Mouse (Mus musculus): ENCODE results near the gene Med15. TPM values are rescaled to one million over a fixed set of nuclear protein-coding genes. Genes with fewer than 3 reads are reported as not detected.

Med15 gene
- polyA plus RNA-seq, 1 experiment from 2014 or later, result 47.1 TPM

DNA sequence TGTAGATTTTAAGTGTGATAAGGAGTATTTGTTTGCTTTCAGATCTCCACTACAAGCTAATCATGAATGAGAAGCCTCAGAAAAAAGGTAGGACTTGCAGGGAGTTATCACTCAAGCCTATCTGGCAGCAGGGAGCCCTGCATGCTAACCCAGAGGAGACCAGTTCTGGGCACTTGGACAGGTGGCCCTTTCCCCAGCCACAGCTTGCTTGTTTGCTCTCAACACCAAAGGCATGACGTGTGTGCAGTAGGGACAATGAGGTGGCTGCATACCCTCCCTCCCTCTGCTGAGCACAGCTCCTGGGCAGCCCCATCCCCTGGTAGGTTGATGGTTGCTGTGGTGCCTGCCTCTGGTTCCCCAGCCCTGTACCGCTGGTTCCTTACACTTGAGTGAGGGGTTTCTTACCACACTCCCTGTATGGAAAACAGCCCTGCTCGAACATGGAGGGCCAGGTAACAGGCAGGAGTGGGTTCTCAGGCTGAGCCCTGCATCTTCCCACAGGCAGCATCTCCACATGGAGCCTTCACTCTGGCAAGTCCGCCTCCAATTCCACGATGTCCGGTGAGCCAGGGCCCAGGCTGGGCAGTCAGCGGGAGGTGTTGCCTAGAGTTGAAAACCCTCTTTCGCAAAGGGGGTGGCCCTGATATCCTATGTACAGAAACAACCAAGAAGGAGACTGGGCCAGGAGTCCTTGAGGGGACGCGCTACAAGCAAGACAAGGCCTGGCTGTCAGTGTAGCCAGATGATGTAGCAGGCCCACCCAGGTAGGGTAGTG is 84.9 kb downstream of the Med15 start:
- H3K4me3 ChIP-seq (ENCODE audit: low read length), result no peak overlapping the region
- no peaks in the 10 kb centered on the region for H3K27me3 ChIP-seq (ENCODE audit: control insufficient read depth, insufficient read depth, low read depth, low read length)
- no peak overlapping the region for H3K9ac ChIP-seq (ENCODE audit: low read length)
- H3K4me2 ChIP-seq (ENCODE audit: low read depth, low read length), result no peak overlapping the region
- peaks cover 9% of the 10 kb centered on the region for H3K4me1 ChIP-seq (replicated peaks; ENCODE audit: control insufficient read depth, insufficient read depth, low read length)
- H3K9me3 ChIP-seq (ENCODE audit: control insufficient read depth, low read length), result no peaks in the 10 kb centered on the region
- no peak for ATAC-seq (ENCODE audit: low read depth)
- peaks cover 16% of the 10 kb centered on the region for H3K36me3 ChIP-seq (ENCODE audit: control insufficient read depth, insufficient read depth, low read length)
- WGBS, result 71% methylated on average over 10 of the region's 10 CpGs
- no peak overlapping the region for H3K27ac ChIP-seq (ENCODE audit: low read length)

DNA sequence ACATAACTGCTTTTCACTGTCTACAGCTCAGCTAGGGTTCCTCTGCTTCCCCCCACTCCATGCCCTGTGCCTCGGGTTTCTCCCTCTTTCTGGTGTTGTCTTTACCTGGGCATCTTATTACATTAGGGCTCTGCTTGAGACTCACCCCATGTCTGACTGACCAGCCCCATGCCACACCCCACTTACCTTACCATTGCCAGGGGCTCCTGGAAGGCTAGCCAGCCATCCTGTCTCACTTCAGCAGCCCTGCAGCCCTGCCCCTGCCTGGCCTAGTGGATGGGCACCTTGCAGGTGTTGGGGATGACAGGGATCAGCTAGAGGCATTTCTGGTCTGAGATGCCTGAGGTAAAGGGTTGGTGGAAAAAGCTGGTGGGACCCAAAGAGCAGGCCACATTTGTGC is 85.5 kb downstream of the Med15 start:
- H3K36me3 ChIP-seq (ENCODE audit: control insufficient read depth, insufficient read depth, low read length), result peaks cover 19% of the 10 kb centered on the region
- 21% methylated on average over 1 of the region's 1 CpGs for WGBS
- H3K4me2 ChIP-seq (ENCODE audit: low read depth, low read length), result peak overlapping the region; percentile 94
- no peaks in the 10 kb centered on the region for H3K27me3 ChIP-seq (ENCODE audit: control insufficient read depth, insufficient read depth, low read depth, low read length)
- ATAC-seq (ENCODE audit: low read depth), result no peak
- no peaks in the 10 kb centered on the region for H3K9me3 ChIP-seq (ENCODE audit: control insufficient read depth, low read length)
- peak overlapping the region; percentile 72; the same call in 1 of the 2 replicates for H3K9ac ChIP-seq (ENCODE audit: low read length)
- H3K4me3 ChIP-seq (ENCODE audit: low read length), result peak overlapping the region; percentile 58; the same call in 1 of the 2 replicates
- H3K4me1 ChIP-seq (replicated peaks; ENCODE audit: control insufficient read depth, insufficient read depth, low read length), result peaks cover 9% of the 10 kb centered on the region
- no peak overlapping the region for H3K27ac ChIP-seq (ENCODE audit: low read length)

DNA sequence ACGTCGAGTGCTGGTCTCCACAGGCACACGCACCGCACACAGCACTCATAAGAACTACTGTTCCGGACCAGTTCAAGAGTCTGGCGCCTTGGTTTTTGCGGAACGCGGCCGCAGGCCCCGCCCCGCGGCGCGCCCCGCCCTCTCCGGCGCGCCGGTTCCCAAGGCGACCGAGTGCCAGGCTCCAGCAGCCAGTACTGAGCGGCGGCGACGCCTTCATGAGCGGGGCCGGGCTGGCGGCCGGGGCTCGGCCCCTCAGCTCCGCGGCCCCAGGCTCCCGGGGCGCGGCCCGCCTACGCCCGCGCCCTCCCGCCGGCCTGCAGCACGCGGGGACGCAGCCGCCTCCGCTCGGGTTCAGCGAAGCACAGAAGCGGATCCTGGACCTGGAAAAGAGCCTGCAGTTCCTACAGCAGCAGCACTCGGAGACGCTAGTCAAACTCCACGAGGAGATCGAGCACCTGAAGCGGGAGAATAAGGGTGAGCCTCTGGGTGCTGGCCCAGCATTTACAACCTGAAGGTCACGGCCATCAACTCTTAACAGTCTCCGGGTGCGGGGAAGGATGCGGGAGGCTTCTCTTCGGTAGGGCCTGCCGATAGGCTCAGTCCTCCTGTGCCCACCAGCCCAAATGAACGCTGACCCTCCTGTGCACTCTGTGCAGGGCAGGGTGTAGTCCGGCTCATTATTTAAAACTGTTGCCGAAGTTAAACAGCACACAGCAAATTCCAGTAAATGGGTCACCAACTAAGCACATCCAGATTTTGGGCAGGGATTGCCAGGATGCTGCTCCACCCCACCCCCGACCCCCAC is 86.2 kb downstream of the Med15 start, which contains the start of gene Ccdc74a:
TSS of gene Ccdc74a (plus strand) at position 161 of the 805 bp plus-strand sequence.
- Histone ChIP-seq H3K27ac (ENCODE audit: low read length) (peak within 1 kb of the TSS; percentile 20), H3K27me3 (ENCODE audit: control insufficient read depth, insufficient read depth, low read depth, low read length) (no peaks in the 10 kb centered on the region), H3K9me3 (ENCODE audit: control insufficient read depth, low read length) (no peaks in the 10 kb centered on the region), H3K4me2 (ENCODE audit: low read depth, low read length) (peak within 1 kb of the TSS; percentile 94), H3K4me3 (ENCODE audit: low read length) (peak within 1 kb of the TSS; percentile 58), H3K36me3 (ENCODE audit: control insufficient read depth, insufficient read depth, low read length) (peaks cover 18% of the 10 kb centered on the region), H3K4me1 (replicated peaks; ENCODE audit: control insufficient read depth, insufficient read depth, low read length) (peaks cover 9% of the 10 kb centered on the region), H3K9ac (ENCODE audit: low read length) (peak within 1 kb of the TSS; percentile 72)
- 2% methylated on average over 57 of the region's 65 CpGs for WGBS
- peak; percentile 97 for ATAC-seq (ENCODE audit: low read depth)

- WGBS, result 90% methylated on average over 4 of the region's 4 CpGs
- no peaks in the 10 kb centered on the region for H3K9me3 ChIP-seq (ENCODE audit: control insufficient read depth, low read length)
- H3K9ac ChIP-seq (ENCODE audit: low read length), result no peak overlapping the region
- H3K27me3 ChIP-seq (ENCODE audit: control insufficient read depth, insufficient read depth, low read depth, low read length), result no peaks in the 10 kb centered on the region
- peaks cover 9% of the 10 kb centered on the region for H3K4me1 ChIP-seq (replicated peaks; ENCODE audit: control insufficient read depth, insufficient read depth, low read length)
- no peak overlapping the region for H3K4me2 ChIP-seq (ENCODE audit: low read depth, low read length)
- H3K36me3 ChIP-seq (ENCODE audit: control insufficient read depth, insufficient read depth, low read length), result peaks cover 42% of the 10 kb centered on the region
- ATAC-seq (ENCODE audit: low read depth), result no peak
- no peak overlapping the region for H3K4me3 ChIP-seq (ENCODE audit: low read length)
- no peak overlapping the region for H3K27ac ChIP-seq (ENCODE audit: low read length)
Observed at GRCm38 (mm10) chr16:17643437-17643990, 89.2 kb downstream of the Med15 start.

GRCm38 (mm10) chr16:17642311-17642710 is 90.4 kb downstream of the Med15 start:
- WGBS, result 88% methylated on average over 8 of the region's 8 CpGs
- no peak overlapping the region for H3K27ac ChIP-seq (ENCODE audit: low read length)

GRCm38 (mm10) chr16:17641301-17641700 is 91.4 kb downstream of the Med15 start:
- Histone ChIP-seq H3K9ac (ENCODE audit: low read length) (no peak overlapping the region), H3K36me3 (ENCODE audit: control insufficient read depth, insufficient read depth, low read length) (peaks cover 51% of the 10 kb centered on the region), H3K27me3 (ENCODE audit: control insufficient read depth, insufficient read depth, low read depth, low read length) (no peaks in the 10 kb centered on the region), H3K4me3 (ENCODE audit: low read length) (no peak overlapping the region), H3K4me2 (ENCODE audit: low read depth, low read length) (no peak overlapping the region), H3K27ac (ENCODE audit: low read length) (no peak overlapping the region), H3K9me3 (ENCODE audit: control insufficient read depth, low read length) (no peaks in the 10 kb centered on the region), H3K4me1 (replicated peaks; ENCODE audit: control insufficient read depth, insufficient read depth, low read length) (peaks cover 3% of the 10 kb centered on the region)
- no peak for ATAC-seq (ENCODE audit: low read depth)
- WGBS, result 83% methylated on average over 6 of the region's 6 CpGs

More at GRCm38 (mm10) chr16:17642311-17642710, 90.4 kb downstream of the Med15 start:
- ATAC-seq (ENCODE audit: low read depth), result no peak
- Histone ChIP-seq H3K36me3 (ENCODE audit: control insufficient read depth, insufficient read depth, low read length) (peaks cover 51% of the 10 kb centered on the region), H3K4me1 (replicated peaks; ENCODE audit: control insufficient read depth, insufficient read depth, low read length) (peaks cover 9% of the 10 kb centered on the region), H3K4me2 (ENCODE audit: low read depth, low read length) (no peak overlapping the region), H3K9ac (ENCODE audit: low read length) (no peak overlapping the region), H3K27me3 (ENCODE audit: control insufficient read depth, insufficient read depth, low read depth, low read length) (no peaks in the 10 kb centered on the region), H3K9me3 (ENCODE audit: control insufficient read depth, low read length) (no peaks in the 10 kb centered on the region), H3K4me3 (ENCODE audit: low read length) (no peak overlapping the region)

GRCm38 (mm10) chr16:17640706-17641105 is 92.0 kb downstream of the Med15 start:
- H3K4me3 ChIP-seq (ENCODE audit: low read length), result no peak overlapping the region
- H3K4me2 ChIP-seq (ENCODE audit: low read depth, low read length), result no peak overlapping the region
- 91% methylated on average over 9 of the region's 9 CpGs for WGBS
- no peak overlapping the region for H3K27ac ChIP-seq (ENCODE audit: low read length)
- ATAC-seq (ENCODE audit: low read depth), result no peak
- H3K9me3 ChIP-seq (ENCODE audit: control insufficient read depth, low read length), result no peaks in the 10 kb centered on the region
- no peaks in the 10 kb centered on the region for H3K4me1 ChIP-seq (replicated peaks; ENCODE audit: control insufficient read depth, insufficient read depth, low read length)
- no peaks in the 10 kb centered on the region for H3K27me3 ChIP-seq (ENCODE audit: control insufficient read depth, insufficient read depth, low read depth, low read length)
- H3K9ac ChIP-seq (ENCODE audit: low read length), result no peak overlapping the region
- H3K36me3 ChIP-seq (ENCODE audit: control insufficient read depth, insufficient read depth, low read length), result peaks cover 53% of the 10 kb centered on the region

DNA sequence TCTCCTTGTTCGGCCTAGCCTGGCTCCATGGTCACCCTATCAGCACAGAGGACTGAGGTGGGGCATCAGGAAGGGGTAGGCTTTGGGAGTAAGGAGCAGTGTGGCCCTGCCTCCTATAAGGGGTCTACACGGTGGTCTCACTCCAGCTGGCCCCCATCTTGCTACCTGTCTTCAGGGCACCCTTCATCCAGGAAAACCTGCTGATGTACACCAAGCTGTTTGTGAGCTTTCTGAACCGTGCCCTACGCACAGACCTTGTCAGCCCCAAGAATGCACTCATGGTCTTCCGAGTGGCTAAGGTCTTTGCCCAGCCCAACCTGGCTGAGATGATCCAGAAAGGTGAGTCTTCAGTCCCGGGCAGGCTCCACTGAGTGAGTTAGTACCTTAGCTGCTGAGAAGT is 92.7 kb downstream of the Med15 start:
- Histone ChIP-seq H3K4me2 (ENCODE audit: low read depth, low read length) (no peak overlapping the region), H3K9me3 (ENCODE audit: control insufficient read depth, low read length) (no peaks in the 10 kb centered on the region), H3K36me3 (ENCODE audit: control insufficient read depth, insufficient read depth, low read length) (peaks cover 55% of the 10 kb centered on the region), H3K4me1 (replicated peaks; ENCODE audit: control insufficient read depth, insufficient read depth, low read length) (no peaks in the 10 kb centered on the region), H3K9ac (ENCODE audit: low read length) (no peak overlapping the region), H3K4me3 (ENCODE audit: low read length) (no peak overlapping the region), H3K27ac (ENCODE audit: low read length) (no peak overlapping the region), H3K27me3 (ENCODE audit: control insufficient read depth, insufficient read depth, low read depth, low read length) (no peaks in the 10 kb centered on the region)
- ATAC-seq (ENCODE audit: low read depth), result no peak
- whole genome bisulfite sequencing, result 89% methylated on average over 6 of the region's 6 CpGs

- H3K27ac ChIP-seq (ENCODE audit: low read length), result no peak overlapping the region
- no peaks in the 10 kb centered on the region for H3K9me3 ChIP-seq (ENCODE audit: control insufficient read depth, low read length)
- H3K4me1 ChIP-seq (replicated peaks; ENCODE audit: control insufficient read depth, insufficient read depth, low read length), result no peaks in the 10 kb centered on the region
- no peak for ATAC-seq (ENCODE audit: low read depth)
- H3K4me2 ChIP-seq (ENCODE audit: low read depth, low read length), result no peak overlapping the region
- peaks cover 59% of the 10 kb centered on the region for H3K36me3 ChIP-seq (ENCODE audit: control insufficient read depth, insufficient read depth, low read length)
- H3K4me3 ChIP-seq (ENCODE audit: low read length), result no peak overlapping the region
- H3K9ac ChIP-seq (ENCODE audit: low read length), result no peak overlapping the region
- no peaks in the 10 kb centered on the region for H3K27me3 ChIP-seq (ENCODE audit: control insufficient read depth, insufficient read depth, low read depth, low read length)
- WGBS, result 87% methylated on average over 3 of the region's 3 CpGs
Observed at GRCm38 (mm10) chr16:17639081-17639480, 93.6 kb downstream of the Med15 start.
